Comparison of ENCODE assay signal across 31 mouse cellular contexts in the genomic region with DNA sequence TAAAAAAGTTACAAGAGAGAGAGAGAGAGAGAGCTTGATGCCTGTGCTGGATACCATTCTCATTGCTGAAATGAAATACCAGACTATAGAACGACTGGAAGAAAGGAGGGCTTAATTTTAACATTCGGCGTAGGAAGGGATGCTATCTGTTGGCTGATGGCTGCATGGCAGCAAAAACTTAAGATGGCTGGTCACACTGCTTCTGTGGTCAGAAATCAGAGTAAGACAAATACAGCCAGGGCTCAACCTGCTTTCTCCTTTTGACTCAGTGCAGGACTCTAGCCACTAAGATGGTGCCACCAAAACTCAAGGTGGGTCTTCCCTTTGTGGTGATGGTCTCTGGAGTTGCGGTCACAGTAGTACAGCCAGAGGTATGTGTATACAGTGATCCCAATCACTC. TPM values are rescaled to one million over a fixed set of nuclear protein-coding genes. Genes with fewer than 3 reads are reported as not detected.
A peak's percentile ranks its signal among the peaks of the same experiment; 100 is the strongest.
DNase-seq lines count a peak whose midpoint lies in the region; ATAC-seq lines count a peak whose summit lies in the region.
"Had no signal": no experiment of that assay in that cellular context is flagged by ENCODE, and none has a peak within 500 bp of the region (broad histone marks: within the 10 kb centered on the region; RNA-seq: fewer than 3 reads in every experiment).

No protein-coding gene starts in this region.

- no peak overlapping the region for H3K9ac ChIP-seq in heart, embryonic 11.5 days (ENCODE audit: low read depth, low read length)
- H3K9ac ChIP-seq: embryonic facial prominence, embryonic 13.5 days; embryonic facial prominence, embryonic 15.5 days; forebrain, embryonic 12.5 days had no signal

- no peaks in the 10 kb centered on the region for H3K9me3 ChIP-seq in heart, embryonic 11.5 days (replicated peaks; ENCODE audit: control insufficient read depth, low read length)
- H3K9me3 ChIP-seq: embryonic facial prominence, embryonic 13.5 days; embryonic facial prominence, embryonic 15.5 days; forebrain, embryonic 10.5 days; forebrain, embryonic 12.5 days; G1E had no signal

- DNase-seq in heart, adult 11 months = peak; percentile 13
- DNase-seq in 3T3-L1 (ENCODE audit: low read depth, low spot score) = peak; percentile 75
- DNase-seq in c-Kit-negative CD71-positive TER-119-positive erythroid progenitor cells, embryonic 14.5 days (ENCODE audit: low read depth, low spot score) = peak; percentile 5
- peak; percentile 17 for DNase-seq in forelimb bud, embryonic 11.5 days (ENCODE audit: low read depth, low spot score)
- DNase-seq in B cell, adult 2 months = no peak
- no peak for DNase-seq in thymus, postnatal 4 days
- DNase-seq: adrenal gland, adult 2 months; adrenal gland, postnatal 10 days; adrenal gland, postnatal 25 days; cerebellum, adult 11 months; cerebellum, adult 18-20 months; cerebellum, adult 8-10 months; cerebellum, adult 9-11 months; cerebellum, postnatal 14 days; cerebellum, postnatal 36 days; embryo, embryonic 11 days had no signal

- H3K27me3 ChIP-seq in heart, embryonic 11.5 days (ENCODE audit: control insufficient read depth, insufficient read depth, low read length) = no peaks in the 10 kb centered on the region
- H3K27me3 ChIP-seq: CH12.LX; embryonic facial prominence, embryonic 13.5 days; embryonic facial prominence, embryonic 15.5 days; forebrain, embryonic 12.5 days had no signal

- no peaks in the 10 kb centered on the region for H3K36me3 ChIP-seq in heart, embryonic 11.5 days (ENCODE audit: control insufficient read depth, insufficient read depth, low read length)
- H3K36me3 ChIP-seq: embryonic facial prominence, embryonic 13.5 days; embryonic facial prominence, embryonic 15.5 days; forebrain, embryonic 10.5 days; forebrain, embryonic 12.5 days; G1E had no signal

- H3K4me2 ChIP-seq in heart, embryonic 11.5 days = no peak overlapping the region
- H3K4me2 ChIP-seq: embryonic facial prominence, embryonic 13.5 days; embryonic facial prominence, embryonic 15.5 days; forebrain, embryonic 12.5 days had no signal

- no peaks in the 10 kb centered on the region for H3K4me1 ChIP-seq in heart, embryonic 11.5 days (ENCODE audit: control insufficient read depth, insufficient read depth, low read length)
- H3K4me1 ChIP-seq: embryonic facial prominence, embryonic 13.5 days; embryonic facial prominence, embryonic 15.5 days; forebrain, embryonic 10.5 days; forebrain, embryonic 12.5 days had no signal

- ATAC-seq in heart, embryonic 11.5 days (replicated peaks; ENCODE audit: insufficient number of reproducible peaks, low FRiP score, low TSS enrichment) = no peak
- ATAC-seq in megakaryocyte progenitor cell, adult 5-6 weeks (replicated peaks; ENCODE audit: poor library complexity) = no peak
- ATAC-seq: activated CD4-positive, CD25-positive, alpha-beta regulatory T cell, adult 4 months; CD4-positive, CD25-positive, alpha-beta regulatory T cell, adult 4 months; forebrain, embryonic 14.5 days; forebrain, embryonic 16.5 days; Patski had no signal

- H3K27ac ChIP-seq in heart, embryonic 11.5 days (ENCODE audit: low read depth, low read length) = no peak overlapping the region
- H3K27ac ChIP-seq: embryonic facial prominence, embryonic 13.5 days; embryonic facial prominence, embryonic 15.5 days; forebrain, embryonic 10.5 days; forebrain, embryonic 12.5 days had no signal

- WGBS in heart, embryonic 11.5 days (ENCODE audit: insufficient replicate concordance) = 96% methylated on average over 4 of the region's 4 CpGs

- H3K4me3 ChIP-seq in heart, embryonic 11.5 days (ENCODE audit: low read depth, low read length) = no peak overlapping the region
- H3K4me3 ChIP-seq: embryonic facial prominence, embryonic 13.5 days; embryonic facial prominence, embryonic 15.5 days; erythroblast, embryonic 14.5 days; forebrain, embryonic 10.5 days; forebrain, embryonic 12.5 days had no signal

RNA-seq across cellular contexts. Expression of gene Zfp385b, which starts 56.1 kb away (rescaled TPM):
- 3.2 and 3.8 TPM in 2 replicates for polyA plus RNA-seq in heart, embryonic 11.5 days (2014; fragmentation: Nextera tagmentation; extraction: Ambion mirVana)
- total RNA-seq in megakaryocyte progenitor cell, adult 5-6 weeks (2015) = not detected in 2 replicates
- not detected in 2 replicates for total RNA-seq in megakaryocyte progenitor cell, adult 5-6 weeks (2017)
- total RNA-seq: CH12.LX; common myeloid progenitor, adult 5-6 weeks had no signal
- polyA plus RNA-seq: erythroblast, embryonic 14.5 days; G1E had no signal

Comparison
In these comparisons a context has a peak if more than half of its experiments do, and no peak if none do; other contexts are left out.
1. DNase-seq: peak in heart, adult 11 months (single experiment), 3T3-L1 (single experiment), c-Kit-negative CD71-positive TER-119-positive erythroid progenitor cells, embryonic 14.5 days (single experiment) and forelimb bud, embryonic 11.5 days (single experiment); none in B cell, adult 2 months (0 of 2) and thymus, postnatal 4 days (single experiment).